Mouse (Mus musculus): ENCODE results near the gene Pafah1b1. TPM values are rescaled to one million over a fixed set of nuclear protein-coding genes. Genes with fewer than 3 reads are reported as not detected.
A peak's percentile ranks its signal among the peaks of the same experiment; 100 is the strongest.

Pafah1b1 gene
- total and polyA plus RNA-seq, 2 experiments from 2014 or later, result 82.6 to 181 TPM

DNA sequence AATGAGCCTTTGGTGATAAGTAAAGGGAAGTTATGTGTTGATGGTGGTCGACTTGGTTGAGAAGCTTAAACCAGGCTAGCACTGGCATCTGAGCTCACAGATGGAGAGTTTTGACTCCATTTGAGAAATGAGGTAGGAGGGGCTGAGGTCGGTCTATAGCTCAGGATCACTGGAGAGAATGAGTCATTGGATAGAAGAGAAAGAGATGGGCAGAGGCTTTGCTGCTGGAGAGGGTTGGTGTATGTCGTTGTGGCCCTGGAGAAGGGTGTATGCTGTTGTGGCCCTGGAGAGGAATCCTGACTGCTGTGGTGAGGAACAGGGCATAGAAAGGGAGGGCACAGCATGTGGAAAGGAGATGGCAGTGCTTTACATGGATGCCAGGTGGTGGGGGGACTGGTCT lies 68.5 kb downstream of the Pafah1b1 start:
- 86% methylated on average over 3 of the region's 3 CpGs for WGBS
- Histone ChIP-seq H3K4me3 (ENCODE audit: low read length) (no peak overlapping the region), H3K4me1 (ENCODE audit: insufficient read depth, low read length) (peaks cover 20% of the 10 kb centered on the region), H3K27me3 (ENCODE audit: insufficient read depth, low read length) (no peaks in the 10 kb centered on the region), H3K9me3 (ENCODE audit: low read length) (no peaks in the 10 kb centered on the region), H3K36me3 (ENCODE audit: insufficient read depth, low read length) (peaks cover 38% of the 10 kb centered on the region), H3K9ac (replicated peaks; ENCODE audit: low read length) (no peak overlapping the region), H3K27ac (no peak overlapping the region), H3K4me2 (ENCODE audit: low read depth, low read length) (no peak overlapping the region)
- no peak for TF ChIP-seq CTCF (IDR thresholded peaks at IDR 0.05; ENCODE audit: low read depth)
- DNase-seq (ENCODE audit: low spot score) (no peak), ATAC-seq (no peak)

DNA sequence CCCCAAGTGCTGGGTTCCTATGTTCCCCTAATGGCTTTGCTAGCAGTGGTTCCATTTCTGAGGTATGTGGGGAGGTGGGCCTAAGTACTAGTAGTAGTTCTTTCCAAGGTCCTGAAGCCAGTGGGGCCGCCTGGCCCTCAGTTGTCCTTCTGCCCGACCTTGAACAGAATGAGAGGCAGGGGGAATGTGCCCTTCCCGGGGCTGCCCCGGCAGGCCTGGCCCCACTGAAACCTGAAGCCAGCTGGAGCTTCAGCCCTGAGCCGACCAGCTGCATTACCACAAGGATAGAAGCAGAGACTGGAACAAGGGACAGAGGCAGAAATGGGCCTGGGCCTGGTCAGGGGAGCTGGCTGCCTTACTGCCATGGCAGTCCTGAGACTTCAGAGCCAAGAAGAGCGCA lies 71.1 kb downstream of the Pafah1b1 start:
- no peak for DNase-seq (ENCODE audit: low spot score)
- Histone ChIP-seq H3K36me3 (ENCODE audit: insufficient read depth, low read length) (peaks cover 14% of the 10 kb centered on the region), H3K4me2 (ENCODE audit: low read depth, low read length) (no peak overlapping the region), H3K4me1 (ENCODE audit: insufficient read depth, low read length) (peaks cover 28% of the 10 kb centered on the region), H3K27ac (peak overlapping the region; percentile 61), H3K9ac (replicated peaks; ENCODE audit: low read length) (0 out of 2 replicates have a peak overlapping the region, but pooled peaks have one; percentile 3), H3K27me3 (ENCODE audit: insufficient read depth, low read length) (no peaks in the 10 kb centered on the region), H3K4me3 (ENCODE audit: low read length) (no peak overlapping the region), H3K9me3 (ENCODE audit: low read length) (no peaks in the 10 kb centered on the region)
- WGBS, result 54% methylated on average over 6 of the region's 6 CpGs
- no peak for ATAC-seq
- no peak for TF ChIP-seq CTCF (IDR thresholded peaks at IDR 0.05; ENCODE audit: low read depth)

DNA sequence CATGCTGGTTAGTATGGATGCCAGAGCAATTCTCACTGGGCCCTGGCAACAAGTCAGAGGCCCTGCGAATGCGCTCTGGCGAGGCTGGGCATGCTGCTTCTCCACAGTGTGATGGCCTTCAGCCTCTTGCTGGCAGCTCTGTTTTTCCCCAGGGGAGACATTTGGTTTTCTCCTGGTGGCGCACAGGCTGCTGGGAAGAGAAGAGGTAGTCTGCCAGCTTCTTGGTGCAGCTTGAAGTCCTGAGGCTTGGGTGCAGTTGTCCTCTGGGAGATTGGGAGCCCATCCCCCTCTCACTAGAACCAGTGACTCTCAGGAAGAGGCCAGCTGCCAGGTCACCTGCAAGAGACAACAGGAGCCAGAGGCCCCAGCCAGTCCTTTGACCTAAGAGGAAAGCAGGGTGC lies 71.7 kb downstream of the Pafah1b1 start:
- H3K36me3 ChIP-seq (ENCODE audit: insufficient read depth, low read length), result peaks cover 9% of the 10 kb centered on the region
- ATAC-seq (peak; percentile 41; the same call in 1 of the 2 replicates), DNase-seq (ENCODE audit: low spot score) (peak; percentile 69)
- peaks cover 28% of the 10 kb centered on the region for H3K4me1 ChIP-seq (ENCODE audit: insufficient read depth, low read length)
- no peak overlapping the region for H3K4me3 ChIP-seq (ENCODE audit: low read length)
- no peaks in the 10 kb centered on the region for H3K9me3 ChIP-seq (ENCODE audit: low read length)
- H3K27ac ChIP-seq, result peak overlapping the region; percentile 61
- H3K9ac ChIP-seq (replicated peaks; ENCODE audit: low read length), result 0 out of 2 replicates have a peak overlapping the region, but pooled peaks have one; percentile 3
- 23% methylated on average over 4 of the region's 4 CpGs for WGBS
- TF ChIP-seq CTCF (IDR thresholded peaks at IDR 0.05; ENCODE audit: low read depth), result no peak
- 0 out of 2 replicates have a peak overlapping the region, but pooled peaks have one; percentile 2 for H3K4me2 ChIP-seq (ENCODE audit: low read depth, low read length)
- no peaks in the 10 kb centered on the region for H3K27me3 ChIP-seq (ENCODE audit: insufficient read depth, low read length)

DNA sequence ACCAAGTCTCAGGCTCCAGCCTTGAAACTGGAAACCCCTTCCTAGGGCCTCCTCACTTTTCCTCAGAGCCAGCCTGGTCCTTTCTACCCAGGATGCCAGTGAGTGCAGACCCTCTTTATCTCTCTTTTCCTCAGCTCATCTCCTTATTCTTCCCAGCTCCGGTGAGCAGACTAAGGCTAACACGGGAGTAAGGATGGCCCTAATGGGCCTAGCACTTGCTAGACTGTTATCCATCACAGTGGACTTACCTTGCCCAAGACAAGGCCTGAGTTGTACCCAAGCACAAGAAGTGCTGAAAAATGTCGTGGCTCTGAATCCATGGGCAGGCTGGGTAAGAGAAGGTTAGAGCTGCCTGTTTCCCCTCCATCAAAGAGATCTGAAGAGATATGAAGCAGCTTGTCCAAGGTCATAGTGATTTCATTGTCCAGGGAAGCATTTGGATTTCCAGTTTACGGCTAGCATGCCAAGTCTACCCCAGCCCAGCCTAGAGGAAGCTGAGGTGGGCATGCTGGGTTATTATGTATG lies 73.8 kb downstream of the Pafah1b1 start:
- H3K27ac ChIP-seq, result no peak overlapping the region
- TF ChIP-seq CTCF (IDR thresholded peaks at IDR 0.05; ENCODE audit: low read depth), result no peak
- DNase-seq (ENCODE audit: low spot score) (no peak), ATAC-seq (no peak)
- WGBS, result 59% methylated on average over 4 of the region's 4 CpGs
- H3K4me1 ChIP-seq (ENCODE audit: insufficient read depth, low read length), result peaks cover 28% of the 10 kb centered on the region
- no peaks in the 10 kb centered on the region for H3K9me3 ChIP-seq (ENCODE audit: low read length)
- H3K36me3 ChIP-seq (ENCODE audit: insufficient read depth, low read length), result no peaks in the 10 kb centered on the region
- H3K4me3 ChIP-seq (ENCODE audit: low read length), result peak overlapping the region; percentile 83
- peak overlapping the region; percentile 90 for H3K9ac ChIP-seq (replicated peaks; ENCODE audit: low read length)
- H3K4me2 ChIP-seq (ENCODE audit: low read depth, low read length), result peak overlapping the region; percentile 82
- no peaks in the 10 kb centered on the region for H3K27me3 ChIP-seq (ENCODE audit: insufficient read depth, low read length)

DNA sequence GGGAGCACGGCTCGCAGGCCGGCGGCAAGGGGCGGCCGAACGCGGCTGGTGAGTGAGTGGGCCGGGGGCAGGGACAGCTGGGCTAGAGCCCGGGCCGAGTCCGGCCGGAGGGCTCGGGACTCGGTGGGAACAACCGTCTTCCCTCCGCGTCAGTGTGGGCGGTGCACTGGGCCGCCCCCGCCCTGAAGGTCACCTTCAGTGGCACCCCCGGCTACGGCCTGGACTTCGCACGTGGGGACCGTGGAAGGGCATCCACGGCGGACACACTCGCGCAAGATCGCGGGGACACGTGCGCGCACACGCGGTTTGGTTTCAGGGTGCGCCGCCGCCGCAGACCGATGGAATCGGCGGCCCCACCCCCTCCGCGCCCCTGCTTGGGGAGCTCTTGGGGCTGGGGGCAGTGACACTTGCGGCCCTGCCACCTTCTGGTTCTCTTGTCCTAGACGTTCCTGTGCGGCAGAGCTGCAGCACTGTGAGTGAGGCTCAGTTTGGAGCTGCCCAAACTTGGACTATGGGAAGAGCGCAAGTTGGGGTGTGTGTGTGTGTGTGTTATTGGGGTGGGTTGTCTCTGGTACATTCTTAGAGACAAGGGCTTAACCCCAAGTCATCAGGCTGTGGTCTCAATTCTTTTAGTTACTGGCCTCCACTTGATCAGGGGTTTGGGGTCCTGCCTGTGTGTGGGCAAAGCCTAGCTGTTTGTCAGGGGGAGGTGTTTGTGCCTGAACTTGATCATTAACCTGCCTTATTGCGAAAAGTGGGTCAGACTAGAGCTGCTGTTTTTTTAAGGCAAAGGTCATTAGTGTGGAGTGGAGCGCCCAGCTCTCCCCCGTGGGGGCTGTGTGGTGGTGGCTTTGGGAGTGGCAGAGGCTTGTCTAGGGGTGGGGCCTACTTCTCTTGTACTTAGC lies 74.6 kb downstream of the Pafah1b1 start:
- H3K27me3 ChIP-seq (ENCODE audit: insufficient read depth, low read length), result no peaks in the 10 kb centered on the region
- peak overlapping the region; percentile 85 for H3K27ac ChIP-seq
- H3K4me3 ChIP-seq (ENCODE audit: low read length), result peak overlapping the region; percentile 83
- 0 out of 2 replicates have a peak, but pooled peaks have one; percentile 13 for TF ChIP-seq CTCF (IDR thresholded peaks at IDR 0.05; ENCODE audit: low read depth)
- H3K9ac ChIP-seq (replicated peaks; ENCODE audit: low read length), result peak overlapping the region; percentile 90
- peak overlapping the region; percentile 82 for H3K4me2 ChIP-seq (ENCODE audit: low read depth, low read length)
- DNase-seq (ENCODE audit: low spot score), result peak; percentile 48
- H3K9me3 ChIP-seq (ENCODE audit: low read length), result no peaks in the 10 kb centered on the region
- peak; percentile 66; the same call in 1 of the 2 replicates for ATAC-seq
- peaks cover 28% of the 10 kb centered on the region for H3K4me1 ChIP-seq (ENCODE audit: insufficient read depth, low read length)
- WGBS, result under 1% methylated on average over 50 of the region's 53 CpGs
- H3K36me3 ChIP-seq (ENCODE audit: insufficient read depth, low read length), result no peaks in the 10 kb centered on the region

DNA sequence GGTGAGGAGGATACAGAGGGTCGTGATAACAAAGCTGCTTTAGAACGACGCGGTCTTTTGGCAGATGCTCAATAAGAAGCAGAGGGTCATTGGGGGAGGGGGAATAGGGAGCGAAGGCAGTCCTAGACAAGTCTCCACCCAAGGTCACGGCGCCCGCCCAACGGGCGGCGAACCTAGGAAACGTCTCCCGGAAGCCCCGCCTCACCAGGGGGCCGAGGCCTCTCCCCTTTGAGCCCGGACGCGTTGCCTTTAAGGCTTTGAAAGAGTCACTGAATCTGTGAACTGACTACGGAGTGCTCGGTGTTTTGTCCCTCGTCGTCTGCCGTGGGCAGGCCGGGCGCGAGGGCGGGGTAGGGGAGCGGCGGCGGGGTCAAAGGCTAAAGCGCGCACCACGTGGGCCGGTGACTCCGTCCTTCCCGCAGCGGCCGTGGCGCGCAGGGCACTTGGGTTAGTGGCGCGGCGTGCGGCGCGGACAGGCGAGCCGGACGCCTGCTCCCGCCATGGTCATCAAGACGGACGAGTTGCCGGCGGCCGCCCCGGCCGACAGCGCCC lies 75.3 kb downstream of the Pafah1b1 start, which contains the start of gene Cluh:
Gene Cluh, plus strand, starts transcription at position 401 of the 552 bp plus-strand sequence.
- under 1% methylated on average over 57 of the region's 58 CpGs for WGBS
- TF ChIP-seq CTCF (IDR thresholded peaks at IDR 0.05; ENCODE audit: low read depth), result no peak
- peak; percentile 95 for DNase-seq (ENCODE audit: low spot score)
- H3K9ac ChIP-seq (replicated peaks; ENCODE audit: low read length), result peak within 1 kb of the TSS; percentile 90
- peak within 1 kb of the TSS; percentile 82 for H3K4me2 ChIP-seq (ENCODE audit: low read depth, low read length)
- ATAC-seq, result peak; percentile 92
- H3K36me3 ChIP-seq (ENCODE audit: insufficient read depth, low read length), result no peaks in the 10 kb centered on the region
- H3K27ac ChIP-seq, result peak within 1 kb of the TSS; percentile 85
- H3K4me3 ChIP-seq (ENCODE audit: low read length), result peak within 1 kb of the TSS; percentile 83
- H3K27me3 ChIP-seq (ENCODE audit: insufficient read depth, low read length), result no peaks in the 10 kb centered on the region
- H3K4me1 ChIP-seq (ENCODE audit: insufficient read depth, low read length), result peaks cover 28% of the 10 kb centered on the region
- H3K9me3 ChIP-seq (ENCODE audit: low read length), result no peaks in the 10 kb centered on the region

Data from hindbrain, postnatal 0 days (tissue).